Mouse (Mus musculus): Measurements from ENCODE around the gene Gbp7.
"Not testable (repeated sequence)": the region's sequence is repeated elsewhere in the genome, so short reads cannot be mapped to it uniquely, and the experiment has no call there.

The Gbp7 gene

DNA sequence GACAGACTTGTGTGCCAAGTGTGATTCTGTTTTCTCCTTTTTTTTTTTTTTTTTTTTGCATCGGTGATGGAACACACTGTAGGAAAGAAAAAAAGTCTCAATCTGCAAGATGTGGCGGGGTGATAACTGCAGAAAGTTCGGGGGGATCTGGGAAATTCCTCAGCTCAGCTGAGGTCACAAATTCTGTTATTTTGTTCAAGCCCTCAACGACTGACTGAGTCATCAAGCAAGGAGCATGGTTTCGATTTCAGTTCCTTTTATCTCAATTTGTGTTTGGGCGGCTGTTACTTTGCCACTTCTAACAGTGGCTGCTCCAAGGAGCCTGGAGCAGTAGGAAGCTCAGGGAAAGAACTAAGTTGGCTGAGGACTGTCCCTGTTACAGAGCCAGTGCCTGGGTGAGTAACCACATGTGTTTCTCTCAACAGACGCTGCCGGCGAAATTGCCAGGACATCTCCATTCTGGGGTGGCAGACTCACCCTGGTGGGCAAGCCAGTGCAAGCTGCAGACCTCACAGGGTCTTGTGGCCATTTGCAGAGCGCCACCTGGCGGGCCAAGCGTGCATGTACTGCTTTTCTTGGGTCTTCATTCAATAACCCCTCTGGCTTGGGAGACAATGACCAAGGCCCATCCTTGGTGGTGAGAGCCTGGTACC is 30.3 kb downstream of the Gbp7 start:
- CTCF ChIA-PET: interaction anchor here (0.7 to 1.0 kb wide), 4 partner anchors 30 to 187 kb away, joined by 3 to 5 read pairs (median 4); no protein-coding TSS in a partner anchor

DNA sequence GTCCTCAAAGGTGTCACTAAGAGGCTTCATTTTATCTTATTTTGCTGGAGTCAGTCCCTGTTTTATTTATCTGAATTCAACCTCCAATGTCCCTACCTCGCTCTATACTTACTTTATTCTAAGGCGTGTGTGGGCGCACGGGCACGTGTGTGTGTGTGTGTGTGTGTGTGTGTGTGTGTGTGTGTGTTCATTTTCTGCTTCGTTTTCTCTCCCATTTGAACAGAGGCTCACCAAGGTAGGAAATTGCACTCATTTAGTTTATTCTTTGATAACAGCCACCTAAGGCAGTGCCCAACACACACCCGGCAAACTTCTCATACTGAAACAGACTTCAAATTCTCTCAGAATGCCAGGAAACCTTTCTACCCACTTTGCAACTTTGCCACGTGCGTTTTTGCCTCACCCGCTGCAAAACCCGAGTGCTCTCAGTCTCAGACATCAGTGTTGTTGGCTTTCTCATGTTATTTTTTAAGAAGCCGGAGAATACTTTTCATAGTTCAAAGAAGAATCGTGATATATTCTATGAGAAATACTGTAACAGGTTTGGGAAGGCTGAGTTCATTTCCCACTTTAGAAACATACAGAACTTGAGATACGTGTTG is 31.0 kb downstream of the Gbp7 start:
- CTCF ChIA-PET: interaction anchor here (0.8 kb wide), 1 partner anchor 66 kb away, joined by 4 read pairs; no protein-coding TSS in a partner anchor

DNA sequence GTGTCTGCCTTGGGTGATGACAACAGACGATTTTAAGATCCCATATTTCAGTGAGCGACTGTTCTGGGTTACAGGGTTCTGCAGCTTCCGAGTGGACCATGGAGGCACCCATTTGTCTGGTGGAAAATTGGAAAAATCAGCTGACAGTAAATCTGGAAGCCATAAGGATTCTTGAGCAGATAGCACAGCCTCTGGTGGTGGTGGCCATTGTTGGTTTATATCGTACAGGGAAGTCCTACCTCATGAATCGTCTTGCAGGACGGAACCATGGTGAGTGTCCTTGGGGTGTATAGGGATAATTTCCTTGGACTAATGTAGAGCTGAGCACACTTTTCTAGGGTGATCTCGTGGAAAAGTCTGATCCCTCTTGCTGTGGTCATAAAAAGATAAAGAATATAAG is 31.5 kb downstream of the Gbp7 start:
- CTCF ChIA-PET: no interaction called here

DNA sequence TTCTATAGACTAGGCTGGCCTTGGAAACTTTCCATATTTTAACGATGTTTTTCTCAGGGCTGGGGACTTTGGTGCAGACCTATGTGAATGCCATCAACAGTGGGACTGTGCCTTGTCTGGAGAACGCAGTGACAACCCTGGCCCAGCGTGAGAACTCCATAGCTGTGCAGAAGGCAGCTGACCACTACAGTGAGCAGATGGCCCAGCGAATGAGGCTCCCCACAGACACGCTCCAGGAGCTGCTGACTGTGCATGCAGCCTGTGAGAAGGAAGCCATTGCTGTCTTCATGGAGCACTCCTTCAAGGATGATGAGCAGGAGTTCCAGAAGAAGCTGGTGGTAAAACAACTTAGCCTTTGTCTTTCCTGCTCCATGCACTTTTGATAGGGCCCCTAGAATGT is 37.3 kb downstream of the Gbp7 start:
- CTCF ChIA-PET: not testable (repeated sequence)

DNA sequence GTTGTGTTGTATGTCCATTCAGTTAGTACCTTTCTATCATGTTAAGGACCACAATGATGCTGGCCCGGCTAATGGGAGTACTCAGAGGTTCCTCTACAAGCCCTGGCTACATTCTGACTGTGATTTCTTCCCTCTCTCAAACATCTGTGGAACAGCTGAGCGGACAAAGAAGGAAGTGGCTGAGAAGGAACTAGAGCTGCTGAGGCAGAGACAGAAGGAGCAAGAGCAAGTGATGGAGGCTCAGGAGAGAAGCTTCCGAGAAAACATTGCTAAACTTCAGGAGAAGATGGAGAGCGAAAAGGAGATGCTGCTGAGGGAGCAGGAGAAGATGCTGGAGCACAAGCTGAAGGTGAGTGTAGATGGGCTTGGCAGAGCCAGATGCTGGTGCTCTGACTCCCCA is 40.6 kb downstream of the Gbp7 start:
- CTCF ChIA-PET: interaction anchor here (0.5 to 0.6 kb wide), 2 partner anchors 18 to 23 kb away, joined by 3 to 4 read pairs; no protein-coding TSS in a partner anchor

DNA sequence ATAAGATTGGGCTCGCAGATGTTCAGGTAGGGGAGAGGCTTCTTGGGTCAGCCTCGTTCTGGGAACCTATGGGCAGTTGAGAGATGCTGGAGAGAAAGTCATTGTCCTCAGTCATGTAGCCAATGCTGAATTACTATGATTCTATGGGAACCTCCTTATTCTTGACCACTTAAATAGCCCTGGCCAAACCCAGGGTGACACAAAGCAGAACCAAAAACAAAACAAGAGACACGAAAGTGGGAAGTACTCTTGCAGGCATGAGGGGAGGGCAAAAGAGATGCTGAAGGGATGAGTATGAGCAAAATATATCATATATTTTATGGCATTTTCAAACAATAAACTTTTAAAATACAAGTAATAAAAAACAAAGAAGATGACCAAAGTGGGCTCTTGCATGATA is 47.0 kb downstream of the Gbp7 start:
- CTCF ChIA-PET: interaction anchor here (0.7 kb wide), 1 partner anchor 20 kb away, joined by 3 read pairs; no protein-coding TSS in a partner anchor

DNA sequence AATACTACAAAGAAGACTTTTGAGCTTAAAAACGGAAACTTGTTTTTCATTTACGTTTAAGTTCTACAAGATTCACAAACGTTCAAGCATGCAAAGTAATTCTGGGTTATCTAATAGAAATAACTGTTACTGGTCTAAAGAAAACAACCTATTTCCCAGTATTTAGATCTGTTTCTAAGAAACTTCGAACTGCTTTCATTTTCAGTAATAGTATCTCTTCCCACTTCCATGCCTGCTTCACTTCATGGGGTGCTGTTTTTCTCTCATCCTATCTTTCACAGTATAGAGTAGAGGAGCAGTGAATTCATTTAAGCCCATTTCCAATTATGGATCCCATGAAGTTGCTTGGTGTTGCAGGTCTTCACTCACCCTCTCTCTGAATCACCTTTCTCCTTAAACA is 48.2 kb downstream of the Gbp7 start:
- CTCF ChIA-PET: interaction anchor here (0.6 kb wide), 1 partner anchor 81 kb away, joined by 7 read pairs; no protein-coding TSS in a partner anchor

DNA sequence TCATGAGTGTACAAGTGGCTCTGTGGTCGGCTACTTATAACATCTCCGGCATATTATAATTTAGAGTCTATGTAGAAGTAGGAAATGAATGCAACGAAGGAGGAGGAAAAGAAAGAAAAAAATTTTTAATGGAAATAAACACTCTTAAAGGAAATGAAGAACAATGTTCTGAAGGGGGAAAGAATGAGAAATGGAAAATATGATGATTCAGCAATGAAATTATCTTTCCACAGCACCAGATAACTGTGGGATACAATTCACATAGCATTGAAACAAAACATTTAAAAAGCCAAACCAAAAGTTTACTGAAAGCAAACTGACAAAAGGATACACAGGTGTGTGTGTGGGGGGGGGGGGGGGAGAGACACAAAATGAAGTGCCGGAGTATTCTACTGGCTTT is 52.9 kb downstream of the Gbp7 start:
- CTCF ChIA-PET: interaction anchor here (0.7 kb wide), 1 partner anchor 940 kb away, joined by 24 read pairs; no protein-coding TSS in a partner anchor

DNA sequence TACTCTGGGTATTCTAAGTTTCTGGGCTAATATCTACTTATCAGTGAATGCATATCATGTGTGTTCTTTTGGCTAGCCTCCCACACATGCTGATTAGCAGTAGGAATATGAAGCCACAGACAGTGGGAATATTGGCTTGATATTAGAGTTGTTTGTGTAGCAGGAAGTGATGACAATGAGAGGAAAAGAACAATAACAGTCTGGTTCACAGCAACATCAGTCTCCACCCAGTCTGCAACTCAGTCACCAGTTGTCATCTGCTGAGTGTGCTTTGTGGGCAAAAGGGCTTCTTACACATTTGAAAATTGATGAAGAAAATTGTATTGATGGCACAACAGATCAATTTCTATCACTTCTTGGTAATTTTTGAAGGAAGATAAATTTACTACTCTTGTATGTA is 57.2 kb downstream of the Gbp7 start:
- CTCF ChIA-PET: no interaction called here

DNA sequence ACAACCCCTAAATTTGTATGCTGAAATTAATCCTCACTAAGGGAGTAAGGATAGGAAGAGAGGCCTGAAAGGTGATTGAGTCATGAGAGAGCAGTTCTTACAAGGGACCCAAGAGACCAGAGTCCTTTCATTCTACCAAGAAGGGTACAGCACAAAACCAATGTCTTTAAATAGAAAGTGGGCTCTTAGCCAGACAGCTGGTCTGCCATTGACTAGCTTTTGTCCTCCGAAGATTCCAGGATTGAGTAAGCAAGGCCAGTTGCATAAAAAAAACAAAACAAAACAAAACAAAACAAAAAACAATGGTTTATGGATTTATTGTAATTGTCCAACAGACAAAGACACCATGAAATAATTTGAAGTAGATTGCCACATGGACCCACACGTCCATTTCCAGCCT is 58.7 kb downstream of the Gbp7 start:
- CTCF ChIA-PET: interaction anchor here (0.7 kb wide), 1 partner anchor 19 kb away, joined by 3 read pairs; no protein-coding TSS in a partner anchor

DNA sequence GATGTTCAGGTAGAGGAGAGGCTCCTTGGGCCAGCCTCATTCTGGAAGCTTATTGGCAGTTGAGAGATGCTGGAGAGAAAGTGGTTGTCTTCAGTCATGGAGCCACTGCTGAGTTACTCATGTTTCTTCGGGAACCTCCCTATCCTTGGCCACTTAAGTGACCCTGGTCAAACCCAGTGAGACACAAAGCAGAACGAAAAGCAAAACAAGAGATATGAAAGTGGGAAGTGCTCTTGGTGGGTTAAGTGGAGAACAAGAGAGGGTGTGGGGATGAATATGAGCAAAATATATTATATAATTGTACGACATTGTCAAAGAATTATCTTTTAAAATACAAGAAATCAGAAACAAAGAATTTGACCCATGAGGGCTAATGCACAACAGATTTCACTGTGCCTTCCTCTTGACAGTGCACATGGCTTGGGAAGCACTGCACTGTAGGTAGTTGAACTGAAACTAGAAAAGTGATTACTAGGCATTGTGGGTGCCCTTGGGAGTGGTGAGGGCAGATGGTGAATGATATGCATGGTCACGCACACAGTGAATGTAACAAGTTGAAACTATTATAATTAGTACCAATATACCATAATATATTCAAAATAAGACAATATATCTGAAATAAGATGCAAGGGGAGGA is 60.4 kb downstream of the Gbp7 start:
- CTCF ChIA-PET: interaction anchor here (0.9 kb wide), 1 partner anchor 31 kb away, joined by 3 read pairs; the partner anchor contains the start of gene Gbp3

DNA sequence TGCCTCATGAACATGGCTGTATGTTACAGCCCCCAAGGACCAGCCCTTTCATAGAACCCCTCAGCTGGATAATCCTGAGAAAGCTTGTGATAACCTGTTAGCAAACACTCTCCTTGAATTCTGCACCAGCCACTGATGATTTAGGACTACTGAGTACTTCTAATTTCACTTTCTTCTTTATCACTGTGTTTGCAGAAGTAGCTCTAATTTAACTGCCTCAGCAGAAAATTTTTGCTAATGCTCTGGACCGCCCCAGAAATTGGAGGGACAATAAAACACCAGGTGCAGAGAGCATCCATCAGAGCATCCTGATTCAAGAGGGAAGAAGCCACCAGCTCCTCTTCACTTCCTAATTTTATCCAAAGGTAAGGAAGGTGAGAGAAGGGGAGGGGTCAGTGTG is 64.4 kb downstream of the Gbp7 start, which contains the start of gene Gbp2b:
Gbp2b (plus strand) TSS at position 301 of the 400 bp plus-strand sequence.
- CTCF ChIA-PET: interaction anchor here (0.7 kb wide), 1 partner anchor 10 kb away, joined by 3 read pairs; no protein-coding TSS in a partner anchor

DNA sequence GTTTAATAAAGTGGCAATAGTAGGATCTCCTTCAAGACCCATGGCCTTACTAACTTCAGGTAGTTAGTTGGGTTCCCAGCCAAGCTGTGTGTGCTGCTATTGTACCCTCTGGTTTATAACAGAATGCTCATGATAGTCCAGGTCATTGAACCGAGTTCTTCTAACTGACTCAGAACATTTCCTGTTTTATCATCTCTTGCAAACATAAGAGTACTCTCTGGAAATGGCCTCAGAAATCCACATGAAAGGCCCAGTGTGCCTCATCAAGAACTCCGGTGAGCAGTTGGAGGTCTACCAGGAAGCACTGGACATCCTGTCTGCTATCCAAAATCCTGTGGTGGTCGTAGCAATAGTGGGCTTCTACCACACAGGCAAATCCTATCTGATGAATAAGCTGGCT is 67.8 kb downstream of the Gbp7 start:
- CTCF ChIA-PET: interaction anchor here (1.0 kb wide), 1 partner anchor 13 kb away, joined by 4 read pairs; no protein-coding TSS in a partner anchor

Data from spleen, embryonic (tissue).